Mouse (Mus musculus) heart, postnatal 0 days (tissue): ENCODE data around the gene Ppox. TPM values are rescaled to one million over a fixed set of nuclear protein-coding genes. Genes with fewer than 3 reads are reported as not detected.
A peak's percentile ranks its signal among the peaks of the same experiment; 100 is the strongest.

Source experiments
- ATAC-seq: fragments of 200-750 bp; cut with Nextera tagmentation; 2 replicates; pipeline ENCODE4 v1.8.0; 2017; ENCODE audit warnings: low read depth, moderate number of reproducible peaks, moderate library complexity; ENCODE audit not compliant: insufficient read depth
- DNase-seq: peaks from one replicate; pipeline ENCODE4 v3.0.0-alpha.2; 2016; ENCODE audit warnings: low spot score
- H3K27ac ChIP-seq: fragments of 300-500 bp; sonication (generic); 2 replicates; pipeline ENCODE4 v1.5.1; 2014; ENCODE audit warnings: low read depth, mild to moderate bottlenecking
- H3K27me3 ChIP-seq: fragments of 300-500 bp; sonication (generic); 2 replicates; pipeline ENCODE4 v1.6.1; 2014; ENCODE audit warnings: low read length, mixed read lengths; ENCODE audit not compliant: control insufficient read depth, insufficient read depth
- H3K36me3 ChIP-seq: fragments of 300-500 bp; sonication (generic); replicated peaks from 2 replicates; pipeline ENCODE4 v1.6.1; 2014; ENCODE audit warnings: low read length, mixed read lengths; ENCODE audit not compliant: control insufficient read depth, insufficient read depth
- H3K4me1 ChIP-seq: fragments of 300-500 bp; sonication (generic); 2 replicates; pipeline ENCODE4 v1.6.1; 2014; ENCODE audit warnings: antibody characterized with exemption; ENCODE audit not compliant: control insufficient read depth, insufficient read depth
- H3K4me2 ChIP-seq: fragments of 300-500 bp; sonication (generic); 2 replicates; pipeline ENCODE4 v1.6.1; 2014; ENCODE audit warnings: low read depth, mild to moderate bottlenecking, low read length, moderate library complexity
- H3K4me3 ChIP-seq: fragments of 300-500 bp; sonication (generic); 2 replicates; pipeline ENCODE4 v1.5.1; 2014; ENCODE audit warnings: low read depth, low read length
- H3K9ac ChIP-seq: fragments of 300-500 bp; sonication (generic); replicated peaks from 2 replicates; pipeline ENCODE4 v1.6.1; 2014; ENCODE audit warnings: low read depth, low read length, mixed read lengths
- H3K9me3 ChIP-seq: fragments of 300-500 bp; sonication (generic); replicated peaks from 2 replicates; pipeline ENCODE4 v1.6.1; 2016; ENCODE audit warnings: low read length; ENCODE audit not compliant: control insufficient read depth
- CTCF ChIP-seq: IDR thresholded peaks from 2 replicates; pipeline ENCODE4 v1.5.1; 2016; ENCODE audit warnings: antibody characterized with exemption, control low read depth, low read depth
- EP300 ChIP-seq: IDR thresholded peaks from 2 replicates; pipeline ENCODE4 v1.6.1; 2016; ENCODE audit warnings: antibody characterized with exemption, low read depth
- WGBS: fragments of 180-500 bp; shearing (Covaris S2); extraction: QIAGEN DNeasy Blood & Tissue Kit; methylation state at CpG from one replicate; pipeline ENCODE4 v1.1.7; 2014; 5-methylcytosine and 5-hydroxymethylcytosine counted together
- polyA plus RNA-seq: library from polyadenylated mRNA; unstranded; fragments of >200 nt; fragmentation: Nextera tagmentation; extraction: Ambion mirVana; gene quantifications from 2 replicates; pipeline ENCODE4 v1.2.1, GENCODE M21; 2015
- total RNA-seq: library from RNA; depleted of rRNA; stranded (reverse); fragments of >200 nt; gene quantifications from 2 replicates; pipeline ENCODE4 v1.2.3, GENCODE M21; 2014; ENCODE audit warnings: low replicate concordance

Ppox gene
- total and polyA plus RNA-seq, 2 experiments from 2014 or later, result 24.6 to 52.4 TPM

DNA sequence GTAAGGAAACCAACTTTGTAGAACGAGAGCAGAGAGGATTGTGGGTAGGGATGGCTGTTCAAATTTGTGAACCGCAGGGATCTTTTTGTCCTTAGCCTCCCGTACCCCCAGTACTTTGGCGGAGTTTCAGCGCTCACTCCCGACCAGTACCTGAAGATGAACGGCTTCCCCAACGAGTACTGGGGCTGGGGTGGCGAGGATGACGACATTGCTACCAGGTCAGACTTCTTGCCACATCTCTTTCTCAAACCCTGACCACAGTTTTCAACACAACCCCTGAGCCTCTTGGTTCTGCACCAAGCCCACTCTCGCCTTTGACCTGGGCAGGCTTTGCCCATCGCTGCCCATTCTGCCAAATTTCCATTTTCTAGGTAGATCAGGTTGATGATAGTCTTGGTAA, 6.8 kb downstream of the Ppox start:
- H3K9ac ChIP-seq, result no peak overlapping the region
- no peak overlapping the region for H3K4me3 ChIP-seq
- H3K27me3 ChIP-seq, result no peaks in the 10 kb centered on the region
- H3K9me3 ChIP-seq, result no peaks in the 10 kb centered on the region
- no peak overlapping the region for H3K27ac ChIP-seq
- 89% methylated on average over 12 of the region's 12 CpGs for WGBS
- peaks cover 12% of the 10 kb centered on the region; the same call in 1 of the 2 replicates for H3K4me1 ChIP-seq
- ATAC-seq (no peak), DNase-seq (no peak)
- TF ChIP-seq CTCF (no peak), EP300 (no peak)
- peaks cover 64% of the 10 kb centered on the region for H3K36me3 ChIP-seq
- no peak overlapping the region for H3K4me2 ChIP-seq

DNA sequence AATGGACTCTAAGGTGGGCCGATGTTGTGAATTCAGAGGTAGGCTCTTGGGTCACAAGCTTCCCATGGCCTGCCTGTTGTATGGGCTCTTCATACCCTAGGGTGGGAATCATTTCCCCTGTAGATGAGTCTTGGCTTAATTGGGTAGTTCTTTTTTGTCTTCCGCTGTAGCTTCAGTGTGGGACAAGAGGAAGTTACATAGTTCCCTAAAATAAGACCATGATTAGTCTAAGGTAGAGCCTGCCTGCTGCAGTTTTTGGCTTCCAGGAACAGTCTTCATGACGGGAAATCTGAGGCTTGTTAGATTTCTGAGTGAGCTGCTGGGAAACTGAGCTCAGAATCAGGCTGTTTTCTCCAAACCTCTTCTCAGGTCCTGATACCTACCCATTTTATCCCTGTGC, 8.9 kb downstream of the Ppox start:
- ATAC-seq (no peak), DNase-seq (no peak)
- Histone ChIP-seq H3K9me3 (no peaks in the 10 kb centered on the region), H3K4me1 (peaks cover 12% of the 10 kb centered on the region; the same call in 1 of the 2 replicates), H3K36me3 (peaks cover 46% of the 10 kb centered on the region), H3K27me3 (no peaks in the 10 kb centered on the region), H3K4me2 (no peak overlapping the region), H3K4me3 (no peak overlapping the region), H3K9ac (no peak overlapping the region), H3K27ac (no peak overlapping the region)
- WGBS, result 76% methylated on average over 3 of the region's 3 CpGs
- no peak for TF ChIP-seq CTCF
- no peak for TF ChIP-seq EP300

DNA sequence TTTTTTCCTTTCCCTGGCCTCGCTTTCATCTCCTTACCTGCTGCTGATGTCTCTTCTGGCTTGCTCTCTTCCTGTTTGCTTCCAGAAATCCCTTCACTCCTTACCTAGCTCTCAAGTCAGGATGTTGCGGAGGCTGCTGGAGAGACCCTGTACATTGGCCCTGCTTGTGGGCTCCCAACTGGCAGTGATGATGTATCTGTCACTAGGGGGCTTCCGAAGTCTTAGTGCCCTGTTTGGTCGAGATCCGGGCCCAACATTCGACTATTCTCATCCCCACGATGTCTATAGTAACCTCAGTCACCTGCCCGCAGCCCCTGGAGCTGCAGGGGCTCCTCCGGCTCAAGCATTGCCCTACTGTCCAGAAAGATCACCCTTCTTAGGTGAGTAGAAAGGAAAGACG, 9.4 kb downstream of the Ppox start:
- H3K4me2 ChIP-seq, result peak overlapping the region; percentile 98; the same call in 1 of the 2 replicates
- no peaks in the 10 kb centered on the region for H3K9me3 ChIP-seq
- WGBS, result 64% methylated on average over 10 of the region's 10 CpGs
- no peak overlapping the region for H3K9ac ChIP-seq
- no peaks in the 10 kb centered on the region for H3K27me3 ChIP-seq
- peaks cover 12% of the 10 kb centered on the region; the same call in 1 of the 2 replicates for H3K4me1 ChIP-seq
- H3K27ac ChIP-seq, result no peak overlapping the region
- no peak overlapping the region for H3K4me3 ChIP-seq
- no peak for DNase-seq
- no peak for ATAC-seq
- TF ChIP-seq EP300 (no peak), CTCF (no peak)
- H3K36me3 ChIP-seq, result peaks cover 42% of the 10 kb centered on the region

DNA sequence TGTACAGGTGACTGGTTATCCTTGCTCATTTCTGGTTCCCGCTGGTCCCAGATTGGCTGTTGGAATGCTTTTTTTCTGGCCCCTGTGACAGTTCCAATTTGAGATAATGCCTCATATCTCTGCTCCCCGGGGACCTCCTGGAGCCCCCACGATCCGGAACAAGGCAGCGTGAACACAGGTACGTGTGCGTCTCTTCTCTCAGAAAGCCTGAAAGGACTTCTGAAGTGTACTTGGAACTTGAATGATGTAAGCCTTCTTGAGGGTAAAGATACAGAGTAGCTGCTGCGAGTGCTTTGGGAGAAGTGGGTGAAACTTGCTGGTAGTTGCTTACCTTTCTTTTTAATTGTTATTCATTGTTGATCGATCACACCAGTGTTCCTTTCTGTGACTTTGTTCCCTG, 9.8 kb downstream of the Ppox start:
- 34% methylated on average over 9 of the region's 9 CpGs for WGBS

DNA sequence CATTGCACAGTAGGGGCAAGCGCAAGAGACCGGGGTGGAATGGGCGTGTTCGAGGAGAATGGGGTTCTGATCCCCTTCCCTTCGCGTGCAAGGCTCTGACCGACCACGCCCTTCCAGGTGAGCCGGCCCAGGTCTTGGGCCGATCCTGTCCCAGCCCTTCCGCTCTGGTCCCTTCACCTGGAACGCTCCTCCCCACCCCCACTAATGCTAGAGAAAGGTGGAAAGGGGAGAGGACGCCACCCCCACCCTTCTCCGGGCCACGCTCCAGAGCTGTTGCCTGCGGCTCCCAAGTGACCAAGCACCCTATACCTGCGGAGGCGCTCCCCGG, 10.4 kb downstream of the Ppox start:
- peak overlapping the region; percentile 75 for H3K9ac ChIP-seq
- 1% methylated on average over 19 of the region's 19 CpGs for WGBS
- H3K4me3 ChIP-seq, result peak overlapping the region; percentile 94
- no peaks in the 10 kb centered on the region for H3K9me3 ChIP-seq
- ATAC-seq (peak; percentile 49), DNase-seq (no peak)
- peaks cover 12% of the 10 kb centered on the region; the same call in 1 of the 2 replicates for H3K4me1 ChIP-seq
- no peak for TF ChIP-seq CTCF
- no peak for TF ChIP-seq EP300
- peak overlapping the region; percentile 98 for H3K4me2 ChIP-seq
- H3K27ac ChIP-seq, result peak overlapping the region; percentile 71
- peaks cover 31% of the 10 kb centered on the region for H3K36me3 ChIP-seq
- H3K27me3 ChIP-seq, result no peaks in the 10 kb centered on the region

More for the DNA sequence above, 9.8 kb downstream of the Ppox start:
- no peaks in the 10 kb centered on the region for H3K27me3 ChIP-seq
- H3K9me3 ChIP-seq, result no peaks in the 10 kb centered on the region
- H3K27ac ChIP-seq, result no peak overlapping the region
- H3K4me3 ChIP-seq, result peak overlapping the region; percentile 94
- TF ChIP-seq CTCF (no peak), EP300 (no peak)
- H3K9ac ChIP-seq, result peak overlapping the region; percentile 75; the same call in 1 of the 2 replicates
- peaks cover 37% of the 10 kb centered on the region for H3K36me3 ChIP-seq
- peak overlapping the region; percentile 98 for H3K4me2 ChIP-seq
- peaks cover 12% of the 10 kb centered on the region; the same call in 1 of the 2 replicates for H3K4me1 ChIP-seq
- DNase-seq (no peak), ATAC-seq (no peak)

DNA sequence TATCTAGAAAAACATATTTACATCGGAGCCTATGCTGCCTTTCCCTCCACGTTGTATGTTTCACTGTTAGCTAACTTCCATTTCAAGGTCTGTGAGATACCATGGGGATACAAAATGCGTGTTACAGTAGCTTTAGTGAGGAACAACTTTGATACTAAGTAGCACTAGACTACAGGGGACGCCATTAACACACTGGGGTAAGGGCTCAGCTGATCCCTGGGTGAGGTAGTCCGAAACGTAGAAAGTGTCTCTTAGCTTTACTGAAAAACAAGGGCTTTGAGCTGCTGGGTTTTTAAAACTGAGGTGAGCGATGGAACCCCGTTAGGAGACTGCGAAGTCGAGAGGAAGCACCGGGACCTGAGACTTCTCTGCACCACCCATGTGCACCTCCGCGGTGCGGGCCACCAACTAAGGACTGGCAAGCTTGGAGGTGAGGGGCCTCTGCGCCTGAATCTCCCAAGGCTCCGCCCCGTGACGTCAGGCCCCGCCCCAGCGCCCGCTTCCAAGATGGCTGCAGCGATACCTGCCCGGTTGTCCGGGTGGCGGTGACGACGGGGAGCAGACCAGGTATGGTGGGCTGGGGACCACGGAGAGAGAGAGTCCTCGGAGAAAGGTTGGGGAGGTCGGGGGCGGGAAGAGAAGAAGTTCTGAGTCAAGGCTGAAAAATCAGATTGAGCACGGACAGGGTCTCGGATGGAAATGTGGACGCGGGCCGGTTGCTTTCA, 11.0 kb downstream of the Ppox start, which contains the start of gene B4galt3:
TSS of gene B4galt3 (plus strand) at position 481 of the 725 bp plus-strand sequence.
- Histone ChIP-seq H3K4me3 (peak within 1 kb of the TSS; percentile 94), H3K27me3 (no peaks in the 10 kb centered on the region), H3K27ac (peak within 1 kb of the TSS; percentile 71), H3K9ac (peak within 1 kb of the TSS; percentile 75), H3K9me3 (no peaks in the 10 kb centered on the region), H3K4me1 (peaks cover 12% of the 10 kb centered on the region; the same call in 1 of the 2 replicates), H3K4me2 (peak within 1 kb of the TSS; percentile 98), H3K36me3 (peaks cover 26% of the 10 kb centered on the region)
- peak; percentile 95 for ATAC-seq
- TF ChIP-seq EP300, result no peak
- TF ChIP-seq CTCF, result no peak
- peak; percentile 87 for DNase-seq
- WGBS, result 4% methylated on average over 36 of the region's 36 CpGs
